Mouse (Mus musculus) CH12.LX (cell line): ENCODE results near the gene Prkab1. TPM values are rescaled to one million over a fixed set of nuclear protein-coding genes. Genes with fewer than 3 reads are reported as not detected.
A peak's percentile ranks its signal among the peaks of the same experiment; 100 is the strongest.

ENCODE experiments used
- DNase-seq: peaks from one replicate; pipeline ENCODE4 v3.0.0-alpha.2; 2013; ENCODE audit errors: extremely low read depth
- H3K27ac ChIP-seq: 2 replicates; pipeline ENCODE4 v1.5.1; 2012; ENCODE audit warnings: low read depth, mild to moderate bottlenecking, control low read depth, moderate library complexity; ENCODE audit not compliant: insufficient read depth
- H3K27me3 ChIP-seq: replicated peaks from 2 replicates; pipeline ENCODE3; 2012; ENCODE audit warnings: inconsistent platforms
- H3K36me3 ChIP-seq, 2 experiments: replicated peaks in 1 of 2; 2 replicates each; pipeline versions ENCODE3 to v1.6.1; 2012; ENCODE audit warnings: inconsistent platforms in 1 of 2, low read length in 1 of 2, mild to moderate bottlenecking in 1 of 2, mixed read lengths in 1 of 2, moderate library complexity in 1 of 2; ENCODE audit not compliant: control insufficient read depth in 1 of 2, insufficient read depth in 1 of 2
- H3K4me1 ChIP-seq, 2 experiments: 2 replicates each; pipeline ENCODE4 v1.6.1; 2012; ENCODE audit warnings: inconsistent platforms in 1 of 2, moderate library complexity in 1 of 2; ENCODE audit not compliant: insufficient read depth in 2 of 2, control insufficient read depth in 1 of 2
- H3K4me2 ChIP-seq: 2 replicates; pipeline ENCODE4 v1.6.1; 2012; ENCODE audit warnings: low read depth, mild to moderate bottlenecking, control low read depth; ENCODE audit not compliant: poor library complexity, insufficient read depth, severe bottlenecking
- H3K4me3 ChIP-seq, 3 experiments: fragments of 150-350 bp in 1 of 3; sonication (generic) in 1 of 3; replicated peaks in 1 of 3; 2 replicates each; pipeline versions ENCODE3 to v1.5.1; 2011 to 2012; ENCODE audit warnings: low read depth in 2 of 3, low read length in 2 of 3, mild to moderate bottlenecking in 2 of 3, moderate library complexity in 2 of 3, control low read depth in 1 of 3, improper control_type of control experiment in 1 of 3, inconsistent platforms in 1 of 3, mixed read lengths in 1 of 3; ENCODE audit not compliant: poor library complexity in 1 of 3
- H3K79me2 ChIP-seq: replicated peaks from 2 replicates; pipeline ENCODE4 v1.6.1; 2012; ENCODE audit warnings: mild to moderate bottlenecking, moderate library complexity; ENCODE audit not compliant: control insufficient read depth, poor library complexity, insufficient read depth, severe bottlenecking; ENCODE audit errors: extremely low read depth
- H3K9ac ChIP-seq: 2 replicates; pipeline ENCODE4 v1.6.1; 2012; ENCODE audit warnings: low read depth, mild to moderate bottlenecking, control low read depth, moderate library complexity; ENCODE audit not compliant: insufficient read depth
- H3K9me3 ChIP-seq: replicated peaks from 2 replicates; pipeline ENCODE3; 2012; ENCODE audit warnings: low read length, inconsistent platforms, mixed read lengths
- BHLHE40 ChIP-seq: IDR thresholded peaks from 2 replicates; pipeline ENCODE4 v1.6.1; 2011; ENCODE audit warnings: mild to moderate bottlenecking, low read depth, low read length, improper control_type of control experiment
- CTCF ChIP-seq, 2 experiments: IDR thresholded peaks in 1 of 2; conservative IDR thresholded peaks in 1 of 2; 2 replicates each; pipeline ENCODE4 v1.5.1; 2011 to 2012; ENCODE audit warnings: low read depth in 2 of 2, low read length in 2 of 2, improper control_type of control experiment in 1 of 2, inconsistent platforms in 1 of 2, mild to moderate bottlenecking in 1 of 2, moderate library complexity in 1 of 2
- ETS1 ChIP-seq: conservative IDR thresholded peaks from 2 replicates; pipeline ENCODE4 v1.6.1; 2012; ENCODE audit warnings: low read depth, mild to moderate bottlenecking, inconsistent platforms, low read length, improper control_type of control experiment, moderate library complexity
- GABPA ChIP-seq: IDR thresholded peaks from 2 replicates; pipeline ENCODE4 v1.6.1; 2012; ENCODE audit warnings: low read depth, low read length, improper control_type of control experiment, inconsistent platforms; ENCODE audit not compliant: insufficient replicate concordance
- HCFC1 ChIP-seq: IDR thresholded peaks from 2 replicates; pipeline ENCODE4 v1.6.1; 2012; ENCODE audit warnings: low read depth, mild to moderate bottlenecking, inconsistent platforms, low read length, improper control_type of control experiment
- IRF4 ChIP-seq: IDR thresholded peaks from 2 replicates; pipeline ENCODE4 v1.6.1; 2014; ENCODE audit warnings: low read depth, mild to moderate bottlenecking, inconsistent platforms, low read length, improper control_type of control experiment
- JUND ChIP-seq: conservative IDR thresholded peaks from 2 replicates; pipeline ENCODE4 v1.6.1; 2011; ENCODE audit warnings: low read depth, low read length, improper control_type of control experiment
- MAFK ChIP-seq: IDR thresholded peaks from 2 replicates; pipeline ENCODE4 v1.6.1; 2011; ENCODE audit warnings: low read length, improper control_type of control experiment; ENCODE audit not compliant: insufficient replicate concordance
- MAX ChIP-seq: IDR thresholded peaks from 2 replicates; pipeline ENCODE4 v1.6.1; 2011; ENCODE audit warnings: low read length, improper control_type of control experiment
- MAZ ChIP-seq: IDR thresholded peaks from 2 replicates; pipeline ENCODE4 v1.6.1; 2012; ENCODE audit warnings: low read depth, mild to moderate bottlenecking, inconsistent platforms, low read length, improper control_type of control experiment, moderate library complexity
- MEF2A ChIP-seq: IDR thresholded peaks from 2 replicates; pipeline ENCODE4 v1.6.1; 2014; ENCODE audit warnings: low read depth, mild to moderate bottlenecking, inconsistent platforms, low read length, improper control_type of control experiment, borderline replicate concordance
- MYC ChIP-seq: IDR thresholded peaks from 2 replicates; pipeline ENCODE4 v1.6.1; 2011; ENCODE audit warnings: low read depth, mild to moderate bottlenecking, improper control_type of control experiment, low read length
- POLR2A ChIP-seq: IDR thresholded peaks from 2 replicates; pipeline ENCODE4 v1.6.1; 2011; ENCODE audit warnings: low read depth, mild to moderate bottlenecking, improper control_type of control experiment, low read length
- POLR2AphosphoS2 ChIP-seq: IDR thresholded peaks from 2 replicates; pipeline ENCODE4 v1.6.1; 2011; ENCODE audit warnings: low read depth, low read length, improper control_type of control experiment
- RCOR1 ChIP-seq: conservative IDR thresholded peaks from 2 replicates; pipeline ENCODE4 v1.6.1; 2012; ENCODE audit warnings: low read depth, mild to moderate bottlenecking, inconsistent platforms, low read length, improper control_type of control experiment
- SMC3 ChIP-seq: IDR thresholded peaks from 2 replicates; pipeline ENCODE4 v1.6.1; 2011; ENCODE audit warnings: low read depth, low read length, improper control_type of control experiment
- TBP ChIP-seq: conservative IDR thresholded peaks from 2 replicates; pipeline ENCODE4 v1.6.1; 2011; ENCODE audit warnings: low read depth, low read length, improper control_type of control experiment
- TCF12 ChIP-seq: IDR thresholded peaks from 2 replicates; pipeline ENCODE4 v1.6.1; 2014; ENCODE audit warnings: low read depth, mild to moderate bottlenecking, inconsistent platforms, low read length, improper control_type of control experiment
- UBTF ChIP-seq: IDR thresholded peaks from 2 replicates; pipeline ENCODE4 v1.6.1; 2012; ENCODE audit warnings: low read depth, mild to moderate bottlenecking, inconsistent platforms, low read length, improper control_type of control experiment, moderate library complexity
- USF1 ChIP-seq: IDR thresholded peaks from 2 replicates; pipeline ENCODE4 v1.6.1; 2014; ENCODE audit warnings: low read depth, mild to moderate bottlenecking, inconsistent platforms, low read length, improper control_type of control experiment
- USF2 ChIP-seq: conservative IDR thresholded peaks from 2 replicates; pipeline ENCODE4 v1.6.1; 2011; ENCODE audit warnings: low read depth, low read length, improper control_type of control experiment
- ZC3H11A ChIP-seq: IDR thresholded peaks from 2 replicates; pipeline ENCODE4 v1.6.1; 2012; ENCODE audit warnings: low read depth, mild to moderate bottlenecking, inconsistent platforms, low read length, improper control_type of control experiment
- ZKSCAN1 ChIP-seq: IDR thresholded peaks from 2 replicates; pipeline ENCODE4 v1.6.1; 2012; ENCODE audit warnings: low read depth, inconsistent platforms, low read length, improper control_type of control experiment, borderline replicate concordance
- ZMIZ1 ChIP-seq: IDR thresholded peaks from 2 replicates; pipeline ENCODE4 v1.6.1; 2012; ENCODE audit warnings: low read depth, mild to moderate bottlenecking, inconsistent platforms, low read length, improper control_type of control experiment
- dilution Hi-C: fragments of 300-500 bp; cut with MboI; formaldehyde crosslinking; loops from 2 replicates; pipeline ENCODE4 v1.14.3; 2020; ENCODE audit warnings: low sequenced_read_pairs; ENCODE audit not compliant: extremely low pct_unique_long_range_greater_than_20kb, extremely low pct_ligation_motif_present
- in situ Hi-C: fragments of 300-500 bp; cut with MboI; formaldehyde crosslinking; loops from 3 replicates; pipeline ENCODE4 v1.14.3; 2019; ENCODE audit warnings: low sequenced_read_pairs, low pct_ligation_motif_present, low pct_unique_long_range_greater_than_20kb, mixed read lengths
- polyA plus RNA-seq: library from polyadenylated mRNA; unstranded; fragments of >175 nt; gene quantifications from 2 replicates; pipeline ENCODE4 v1.2.1, GENCODE M21; 2012; ENCODE audit warnings: low read depth; ENCODE audit not compliant: insufficient read length
- total RNA-seq, 2 experiments: library from RNA; depleted of rRNA; stranded (reverse); fragments of 300-350 nt in 1 of 2; fragments of >200 nt in 1 of 2; gene quantifications; 2 replicates each; pipeline ENCODE4 v1.2.3; 2012 to 2014

Gene Prkab1
- total and polyA plus RNA-seq, 3 experiments, result 20.1 to 26.8 (median 24.1) TPM

DNA sequence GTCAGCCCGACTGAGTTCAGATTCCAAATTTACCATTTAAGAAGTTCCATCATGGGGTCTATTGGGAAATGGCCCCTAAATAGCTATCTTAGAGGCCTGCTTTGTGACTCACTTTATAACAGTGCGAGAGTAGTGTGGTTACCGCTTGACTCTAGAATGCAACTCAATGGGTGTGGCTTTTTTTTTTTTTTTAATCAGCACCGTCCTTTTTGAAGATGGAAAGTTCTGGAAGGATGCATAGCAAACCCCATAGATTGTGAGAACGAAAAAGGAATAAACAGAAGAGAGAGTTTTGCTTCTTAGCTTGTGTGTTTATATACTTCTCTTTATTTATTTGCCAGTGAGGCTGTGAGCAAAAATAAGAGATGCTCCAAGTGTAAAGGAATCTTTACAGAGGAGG lies 1.8 kb upstream of the Prkab1 start:
- H3K4me1 ChIP-seq, result peaks cover 3 to 20% of the 10 kb centered on the region in 2 experiments; a peak in 2 of 4 replicates
- peaks cover 26% of the 10 kb centered on the region for H3K79me2 ChIP-seq
- in situ Hi-C loops, result no loop called here
- H3K9ac ChIP-seq, result no peak overlapping the region
- H3K4me2 ChIP-seq, result no peak overlapping the region
- dilution Hi-C loops, result no loop called here
- H3K9me3 ChIP-seq, result no peaks in the 10 kb centered on the region
- H3K36me3 ChIP-seq, result peaks cover 8 to 15% of the 10 kb centered on the region in 2 experiments
- no peak overlapping the region for H3K27ac ChIP-seq
- no peak overlapping the region for H3K4me3 ChIP-seq
- peaks cover 5% of the 10 kb centered on the region for H3K27me3 ChIP-seq
- no peak for DNase-seq
- TF ChIP-seq MAX (no peak), ZC3H11A (no peak), POLR2AphosphoS2 (no peak), TCF12 (no peak), MYC (no peak), SMC3 (no peak), ZMIZ1 (no peak), USF1 (no peak), GABPA (no peak), MAZ (no peak), POLR2A (no peak), JUND (no peak), MEF2A (no peak), TBP (no peak), HCFC1 (no peak)

DNA sequence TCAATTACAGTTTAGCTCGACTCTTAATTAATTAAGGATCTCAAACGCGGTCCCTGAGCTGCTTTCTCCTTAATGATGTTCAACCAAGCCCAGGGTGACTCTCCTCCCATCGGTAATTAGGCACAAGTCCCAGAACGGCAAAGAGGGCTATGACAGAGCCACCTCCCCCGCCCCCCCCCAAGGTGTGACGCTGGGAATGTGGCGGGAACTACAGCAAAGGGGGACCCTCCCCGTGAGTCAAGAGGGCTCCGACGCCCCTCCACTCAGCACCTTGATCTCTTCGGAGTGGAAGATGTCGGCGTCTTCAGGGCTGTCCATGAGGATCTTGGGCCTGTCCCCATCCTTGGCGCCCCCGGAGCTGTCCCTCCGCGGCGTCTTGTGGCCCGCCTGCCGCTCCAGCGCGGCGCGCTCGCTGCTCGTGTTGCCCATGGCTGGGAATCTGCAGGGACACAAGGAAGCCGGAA lies 455 bp downstream of the Prkab1 start:
- no peaks in the 10 kb centered on the region for H3K27me3 ChIP-seq
- TF ChIP-seq ETS1 (no peak), MAZ (no peak), MEF2A (no peak), MAFK (no peak), USF1 (no peak), BHLHE40 (no peak), MYC (no peak), RCOR1 (no peak), IRF4 (no peak), USF2 (no peak), HCFC1 (no peak), CTCF (conservative IDR thresholded peaks at IDR 0.05 in 1 of 2, IDR thresholded peaks at IDR 0.05 in 1 of 2; ENCODE audit: low read depth in 2 of 2, low read length in 2 of 2) (no peak), POLR2A (no peak), UBTF (no peak), ZKSCAN1 (no peak)
- TF ChIP-seq, all 38 proteins: peak for 0
- H3K36me3 ChIP-seq, result peaks cover 28 to 36% of the 10 kb centered on the region in 2 experiments
- dilution Hi-C loops, result no loop called here
- H3K27ac ChIP-seq, result peak overlapping the region; percentile 32
- no peak for DNase-seq
- no peaks in the 10 kb centered on the region for H3K9me3 ChIP-seq
- peaks cover 27% of the 10 kb centered on the region for H3K79me2 ChIP-seq
- peaks cover 0 to 20% of the 10 kb centered on the region in 2 experiments; a peak in 2 of 4 replicates for H3K4me1 ChIP-seq
- H3K4me2 ChIP-seq, result peak overlapping the region; percentile 89
- in situ Hi-C loops, result no loop called here
- peak overlapping the region; percentile 90 for H3K9ac ChIP-seq
- peak overlapping the region; percentile 72 to 93 (median 80) for H3K4me3 ChIP-seq
